Mouse (Mus musculus): ENCODE results near the gene Dsn1.

Gene Dsn1

GRCm38 (mm10) chr2:156963891-156964290 lies 43.1 kb downstream of the Dsn1 start:
- no peak for DNase-seq

GRCm38 (mm10) chr2:156958496-156959252 lies 48.3 kb downstream of the Dsn1 start:
- no peak for DNase-seq

GRCm38 (mm10) chr2:156957035-156957434 lies 49.9 kb downstream of the Dsn1 start:
- DNase-seq, result no peak

- DNase-seq, result no peak
Measured at GRCm38 (mm10) chr2:156956306-156956705, 50.6 kb downstream of the Dsn1 start.

- DNase-seq, result no peak
Measured at GRCm38 (mm10) chr2:156954463-156954862, 52.5 kb downstream of the Dsn1 start.

- DNase-seq, result no peak
Measured at GRCm38 (mm10) chr2:156951301-156952094, 55.5 kb downstream of the Dsn1 start.

- no peak for DNase-seq
Measured at GRCm38 (mm10) chr2:156950816-156951215, 56.1 kb downstream of the Dsn1 start.
